Mouse (Mus musculus): Measurements from ENCODE around the gene Olfr867.

Gene Olfr867

DNA sequence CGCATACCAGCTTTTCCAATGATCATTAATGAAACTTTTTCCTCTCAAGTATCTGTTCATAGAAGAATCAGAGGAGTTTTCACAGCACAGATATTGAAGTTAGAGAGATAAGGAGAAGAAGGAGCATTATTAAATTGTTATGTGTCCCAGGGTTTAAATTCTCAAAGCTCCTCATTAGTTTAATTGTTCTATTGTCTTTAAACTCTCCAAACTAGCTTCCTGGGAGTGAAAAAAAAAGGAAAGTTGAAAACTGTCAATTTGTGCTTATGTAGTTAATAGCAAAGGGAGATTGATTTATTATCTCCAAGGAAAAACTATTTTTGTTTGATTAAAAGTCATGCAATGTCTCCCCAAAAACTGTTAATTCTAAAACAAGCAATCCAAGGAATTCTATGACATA, at the start of gene Olfr867:
Olfr867 (minus strand) TSS at position 101 of the 400 bp plus-strand sequence.
- DNase-seq, result no peak

GRCm38 (mm10) chr9:20098326-20098725, 41.0 kb upstream of the Olfr867 start, which contains the start of gene Olfr868:
Gene Olfr868, plus strand, starts transcription at chr9:20098626.
- DNase-seq, result no peak

- peak in 1 of 2 experiments; percentile 2 for DNase-seq
These were observed 16.3 kb upstream of the Olfr867 start for GRCm38 (mm10) chr9:20073523-20074177.

DNA sequence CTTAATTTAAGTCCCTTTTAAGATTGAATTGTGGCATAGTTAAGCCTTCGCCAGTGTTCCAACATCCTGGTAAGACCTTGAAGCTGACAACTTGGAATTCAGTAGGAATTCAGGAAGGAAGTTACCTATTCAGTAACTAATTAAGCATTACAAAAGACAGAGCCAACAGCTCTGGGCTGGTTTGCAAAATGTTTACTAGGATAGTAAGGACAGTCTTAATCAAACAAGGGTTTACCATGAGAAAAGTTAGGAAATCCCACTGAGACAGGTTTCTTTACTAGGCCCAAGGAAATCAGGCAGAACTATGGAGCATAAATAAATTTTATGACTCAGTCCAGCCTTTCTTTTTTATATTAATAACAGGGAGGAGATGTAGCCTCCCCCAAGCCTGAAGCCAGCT, 13.9 kb upstream of the Olfr867 start:
- no peak for DNase-seq

DNA sequence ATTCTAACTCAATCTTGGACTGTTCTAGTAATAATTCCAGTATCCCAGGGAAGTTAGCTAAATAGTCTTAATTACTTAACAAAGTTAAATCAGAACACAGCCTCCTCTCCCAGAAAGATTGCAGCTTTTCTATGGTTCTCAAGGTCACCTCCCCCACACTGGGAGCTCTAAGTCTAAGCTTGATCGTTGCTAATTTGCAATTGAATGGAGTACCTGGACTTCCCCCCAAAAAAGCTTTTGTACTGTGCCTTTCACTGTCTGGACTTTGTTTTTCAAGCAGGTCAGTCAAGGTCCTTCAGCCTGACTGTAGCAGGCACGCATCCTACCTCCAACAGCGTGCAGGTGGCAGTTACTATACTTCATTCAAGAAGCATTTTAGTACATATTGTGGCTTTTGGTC, 12.9 kb upstream of the Olfr867 start:
- no peak for DNase-seq

DNA sequence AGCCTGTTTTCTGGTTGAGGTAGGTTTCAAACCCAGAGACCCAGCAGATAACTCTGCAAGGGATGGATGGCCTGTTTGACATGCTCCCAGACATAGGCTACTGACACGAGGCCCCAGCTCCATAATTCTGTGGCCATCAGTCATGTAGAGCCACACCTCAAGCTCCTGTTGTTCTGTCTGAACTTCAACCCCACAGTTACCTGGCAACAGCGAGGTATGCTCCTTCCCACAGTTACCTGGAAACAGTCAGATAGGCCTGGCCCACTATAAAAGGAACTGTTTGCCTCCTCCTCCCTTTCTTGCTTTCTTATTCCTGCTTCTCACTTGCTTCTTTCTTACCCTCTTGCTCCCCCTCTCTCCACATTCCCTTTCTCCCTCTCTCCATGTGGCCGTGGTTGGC, 9.4 kb downstream of the Olfr867 start:
- DNase-seq, result no peak

- DNase-seq, result no peak
These were observed 29.4 kb downstream of the Olfr867 start, which contains the start of gene Olfr866 for GRCm38 (mm10) chr9:20027935-20028334. Gene Olfr866, minus strand, starts transcription at chr9:20028035.

All from cerebellum, postnatal 25 days (tissue).